Mouse (Mus musculus) stomach, postnatal 0 days (tissue): ENCODE data around the gene Rps24.

Experiments
- CTCF ChIP-seq: IDR thresholded peaks from 2 replicates; pipeline ENCODE4 v1.5.1; 2016; ENCODE audit warnings: antibody characterized with exemption, low read depth, mild to moderate bottlenecking, moderate library complexity
- EP300 ChIP-seq: optimal IDR thresholded peaks from 2 replicates; pipeline ENCODE3; 2016; ENCODE audit warnings: antibody characterized with exemption

DNA sequence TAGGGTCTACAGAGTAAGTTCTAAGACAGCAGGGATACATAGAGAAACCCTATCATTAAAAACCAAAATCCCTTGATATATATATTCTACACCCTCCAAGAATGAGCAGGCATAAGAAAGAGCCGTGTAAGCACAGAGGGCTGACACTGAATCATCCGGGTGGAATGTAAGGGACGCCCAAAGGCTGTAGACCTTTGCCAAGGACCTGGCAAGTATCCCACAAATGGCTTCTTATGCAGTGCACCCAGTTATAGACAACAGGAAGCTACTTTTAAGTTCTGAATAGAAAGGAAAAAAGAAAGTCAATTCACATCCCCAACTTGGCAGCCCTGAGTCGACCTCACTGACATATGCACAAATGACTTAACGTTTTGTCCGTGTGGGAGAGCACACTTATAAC lies 18.1 kb upstream of the Rps24 start:
- TF ChIP-seq CTCF (no peak), EP300 (no peak)
